Mouse (Mus musculus): Measurements from ENCODE around the gene Prkd2.

DNA sequence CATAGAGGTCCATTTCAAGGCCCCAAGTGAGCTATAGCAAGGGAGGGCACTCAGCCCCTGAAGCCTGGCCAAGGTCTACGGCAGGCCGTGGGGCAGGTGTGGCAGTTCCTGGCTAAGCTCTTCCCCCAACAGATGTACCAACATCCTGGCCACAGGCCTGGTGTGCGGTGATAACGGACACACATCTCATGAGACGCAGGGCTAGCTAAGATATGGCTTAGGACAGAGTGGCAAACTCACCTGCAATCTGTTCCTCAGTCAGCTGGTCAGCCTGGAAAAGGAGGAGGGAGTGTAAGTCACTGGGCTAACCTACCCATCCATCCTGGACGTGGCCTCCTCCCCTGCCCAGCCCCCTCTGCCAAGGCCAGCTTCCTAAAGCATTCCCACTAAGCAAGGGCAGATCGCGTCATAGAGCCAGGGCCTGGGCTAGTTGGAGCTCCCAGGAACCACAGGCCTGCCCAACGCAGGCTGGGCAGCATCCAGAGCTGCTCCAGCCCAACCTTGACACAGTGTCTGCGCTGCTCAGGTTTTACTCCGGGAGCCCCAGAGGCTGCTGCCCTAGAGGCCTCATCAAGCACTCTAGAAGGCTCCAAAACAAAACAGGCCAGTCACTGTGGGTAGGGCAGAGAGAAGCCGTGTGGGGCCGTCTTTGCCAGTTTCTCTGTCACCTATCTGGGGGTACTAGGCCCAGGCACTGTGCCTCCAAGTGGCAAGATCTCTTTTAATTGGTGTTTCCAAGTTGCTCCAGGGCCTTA is 76.9 kb downstream of the Prkd2 start:
- no peak for TF ChIP-seq SIN3A (IDR thresholded peaks at IDR 0.05; ENCODE audit: low read length)
- no peak for TF ChIP-seq CTCF (conservative IDR thresholded peaks at IDR 0.05 in 1 of 2, IDR thresholded peaks at IDR 0.05 in 1 of 2; ENCODE audit: low read depth in 2 of 2, low read length in 2 of 2)
- TF ChIP-seq USF1 (IDR thresholded peaks at IDR 0.05; ENCODE audit: low read depth, low read length): no peak
- no peak for TF ChIP-seq KAT2A (IDR thresholded peaks at IDR 0.05; ENCODE audit: insufficient replicate concordance, low read length)
- no peak for TF ChIP-seq POLR2AphosphoS2 (IDR thresholded peaks at IDR 0.05; ENCODE audit: low read depth, low read length)
- TF ChIP-seq JUND (conservative IDR thresholded peaks at IDR 0.05; ENCODE audit: low read depth, low read length): no peak
